Mouse (Mus musculus) neural tube, embryonic 15.5 days (tissue): Measurements from ENCODE around the gene Gpr108. TPM values are rescaled to one million over a fixed set of nuclear protein-coding genes. Genes with fewer than 3 reads are reported as not detected.

Experiments
- ATAC-seq: fragments of 200-750 bp; cut with Nextera tagmentation; 2 replicates; pipeline ENCODE4 v1.8.0; 2017; ENCODE audit warnings: mild to moderate bottlenecking, moderate TSS enrichment, moderate library complexity; ENCODE audit not compliant: low FRiP score
- H3K27ac ChIP-seq: fragments of 300-500 bp; sonication (generic); replicated peaks from 2 replicates; pipeline ENCODE4 v1.5.1; 2015; ENCODE audit warnings: mild to moderate bottlenecking, inconsistent platforms
- H3K27me3 ChIP-seq: fragments of 300-500 bp; sonication (generic); replicated peaks from 2 replicates; pipeline ENCODE4 v1.6.1; 2015; ENCODE audit warnings: inconsistent platforms
- H3K36me3 ChIP-seq: fragments of 300-500 bp; sonication (generic); 2 replicates; pipeline ENCODE4 v1.6.1; 2015; ENCODE audit warnings: inconsistent platforms
- H3K4me1 ChIP-seq: fragments of 300-500 bp; sonication (generic); 2 replicates; pipeline ENCODE4 v1.6.1; 2015; ENCODE audit warnings: inconsistent platforms
- H3K4me2 ChIP-seq: fragments of 300-500 bp; sonication (generic); 2 replicates; pipeline ENCODE4 v1.6.1; 2015; ENCODE audit warnings: inconsistent platforms, mild to moderate bottlenecking, moderate library complexity
- H3K4me3 ChIP-seq: fragments of 300-500 bp; sonication (generic); replicated peaks from 2 replicates; pipeline ENCODE4 v1.5.1; 2015; ENCODE audit warnings: mild to moderate bottlenecking, inconsistent platforms
- H3K9ac ChIP-seq: fragments of 300-500 bp; sonication (generic); replicated peaks from 2 replicates; pipeline ENCODE4 v1.6.1; 2015; ENCODE audit warnings: mild to moderate bottlenecking, inconsistent platforms
- H3K9me3 ChIP-seq: fragments of 300-500 bp; sonication (generic); replicated peaks from 2 replicates; pipeline ENCODE4 v1.6.1; 2016; ENCODE audit warnings: inconsistent platforms
- whole genome bisulfite sequencing: fragments of 180-500 bp; shearing (Covaris S2); methylation state at CpG from one replicate; pipeline ENCODE4 v1.1.7; 2015; ENCODE audit warnings: mixed read lengths; 5-methylcytosine and 5-hydroxymethylcytosine counted together
- polyA plus RNA-seq: library from polyadenylated mRNA; unstranded; fragments of >200 nt; fragmentation: Nextera tagmentation; extraction: Ambion mirVana; gene quantifications from 2 replicates; pipeline ENCODE4 v1.2.1, GENCODE M21; 2015

Gpr108 gene
- polyA plus RNA-seq, 1 experiment from 2014 or later, result 23.3 TPM

GRCm38 (mm10) chr17:57219167-57219883 lies 28.9 kb downstream of the Gpr108 start:
- Histone ChIP-seq H3K9ac (no peak overlapping the region), H3K4me3 (no peak overlapping the region), H3K27ac (no peak overlapping the region), H3K36me3 (no peaks in the 10 kb centered on the region), H3K9me3 (no peaks in the 10 kb centered on the region), H3K4me2 (no peak overlapping the region), H3K27me3 (no peaks in the 10 kb centered on the region; the same call in 1 of the 2 replicates), H3K4me1 (peaks cover 4% of the 10 kb centered on the region; the same call in 1 of the 2 replicates)
- ATAC-seq, result no peak
- WGBS, result 27% methylated on average over 11 of the region's 11 CpGs

GRCm38 (mm10) chr17:57218335-57218900 lies 29.8 kb downstream of the Gpr108 start:
- no peak overlapping the region for H3K4me3 ChIP-seq
- H3K36me3 ChIP-seq, result no peaks in the 10 kb centered on the region
- H3K27ac ChIP-seq, result no peak overlapping the region
- 79% methylated on average over 12 of the region's 12 CpGs for WGBS
- H3K4me1 ChIP-seq, result peaks cover 4% of the 10 kb centered on the region; the same call in 1 of the 2 replicates
- H3K4me2 ChIP-seq, result no peak overlapping the region
- H3K9ac ChIP-seq, result no peak overlapping the region
- ATAC-seq, result no peak
- no peaks in the 10 kb centered on the region for H3K9me3 ChIP-seq
- no peaks in the 10 kb centered on the region for H3K27me3 ChIP-seq

DNA sequence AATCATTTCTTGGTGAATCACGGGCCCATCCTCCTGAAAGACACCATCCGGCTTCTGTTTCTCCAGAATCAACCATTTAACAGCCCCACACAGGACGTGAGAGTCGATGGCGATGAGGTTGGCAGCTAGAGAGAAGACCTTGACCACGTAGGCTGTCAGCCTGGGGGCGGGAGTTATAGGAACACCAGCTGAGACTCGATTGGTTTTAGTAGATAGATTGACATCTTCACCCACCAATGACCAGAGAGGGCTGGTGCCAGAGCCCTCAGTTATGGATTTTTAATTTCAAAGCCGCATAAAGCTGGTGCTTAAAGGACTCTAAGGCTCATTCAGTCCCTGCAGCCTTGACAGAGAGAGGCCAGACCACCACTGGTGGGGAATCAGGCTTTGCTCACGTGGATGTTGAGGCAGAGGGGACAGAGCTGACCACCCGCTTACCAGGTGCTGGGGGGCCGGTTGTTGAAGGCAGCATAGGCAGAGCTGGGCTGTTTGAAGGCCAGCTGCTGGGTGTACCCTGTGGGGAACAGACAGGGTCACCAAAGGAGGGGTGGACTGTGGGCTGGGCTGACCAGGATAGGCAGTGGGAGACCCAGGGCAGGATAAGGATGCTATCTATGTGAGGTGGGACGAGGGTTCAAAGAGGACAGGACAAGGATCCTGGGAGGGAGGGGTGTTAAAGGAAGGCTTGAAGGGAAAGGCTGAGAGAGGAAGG lies 33.4 kb downstream of the Gpr108 start:
- WGBS, result 52% methylated on average over 13 of the region's 13 CpGs
- Histone ChIP-seq H3K4me1 (peaks cover 4% of the 10 kb centered on the region; the same call in 1 of the 2 replicates), H3K9me3 (no peaks in the 10 kb centered on the region), H3K36me3 (no peaks in the 10 kb centered on the region), H3K4me2 (peak overlapping the region; percentile 34), H3K27ac (no peak overlapping the region; the same call in 1 of the 2 replicates), H3K9ac (no peak overlapping the region; the same call in 1 of the 2 replicates), H3K27me3 (no peaks in the 10 kb centered on the region), H3K4me3 (no peak overlapping the region)
- ATAC-seq, result peak; percentile 90

DNA sequence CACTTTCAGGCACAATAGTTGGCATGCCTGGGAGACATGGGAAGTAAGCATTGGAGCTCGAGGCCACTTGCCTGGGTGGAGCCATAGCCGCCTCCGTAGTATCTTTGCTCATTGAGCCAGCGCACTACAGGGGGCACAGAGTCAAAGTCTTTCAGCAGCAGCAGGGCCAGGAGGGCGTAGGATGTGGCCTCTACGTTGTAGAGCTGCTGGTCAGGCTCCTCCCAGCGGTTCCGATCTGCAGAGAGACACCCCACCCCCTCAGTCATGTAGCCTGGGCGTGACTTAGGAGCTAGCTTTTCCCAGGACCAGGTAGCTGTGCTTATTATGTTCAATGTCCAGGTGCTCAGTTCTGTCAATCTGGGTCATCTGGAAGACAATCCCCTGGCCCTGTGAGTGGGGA lies 36.7 kb downstream of the Gpr108 start:
- ATAC-seq, result no peak
- Histone ChIP-seq H3K9ac (no peak overlapping the region), H3K9me3 (no peaks in the 10 kb centered on the region), H3K4me1 (peaks cover 4% of the 10 kb centered on the region; the same call in 1 of the 2 replicates), H3K4me2 (no peak overlapping the region), H3K4me3 (no peak overlapping the region), H3K27me3 (no peaks in the 10 kb centered on the region), H3K36me3 (no peaks in the 10 kb centered on the region), H3K27ac (no peak overlapping the region)
- 66% methylated on average over 9 of the region's 9 CpGs for WGBS

- H3K9me3 ChIP-seq, result no peaks in the 10 kb centered on the region
- H3K27ac ChIP-seq, result no peak overlapping the region
- H3K9ac ChIP-seq, result no peak overlapping the region
- H3K4me2 ChIP-seq, result no peak overlapping the region
- H3K27me3 ChIP-seq, result no peaks in the 10 kb centered on the region
- ATAC-seq, result no peak
- H3K36me3 ChIP-seq, result no peaks in the 10 kb centered on the region
- no peak overlapping the region for H3K4me3 ChIP-seq
- H3K4me1 ChIP-seq, result no peaks in the 10 kb centered on the region
- WGBS, result 81% methylated on average over 4 of the region's 4 CpGs
These were observed 38.9 kb downstream of the Gpr108 start for GRCm38 (mm10) chr17:57209330-57209729.

- H3K27ac ChIP-seq, result no peak overlapping the region
- no peak overlapping the region for H3K9ac ChIP-seq
- no peaks in the 10 kb centered on the region for H3K36me3 ChIP-seq
- no peaks in the 10 kb centered on the region for H3K4me1 ChIP-seq
- H3K4me3 ChIP-seq, result no peak overlapping the region
- no peak overlapping the region for H3K4me2 ChIP-seq
- WGBS, result 94% methylated on average over 3 of the region's 3 CpGs
- no peak for ATAC-seq
- H3K27me3 ChIP-seq, result no peaks in the 10 kb centered on the region
- H3K9me3 ChIP-seq, result no peaks in the 10 kb centered on the region
These were observed 40.3 kb downstream of the Gpr108 start for GRCm38 (mm10) chr17:57207938-57208337.

DNA sequence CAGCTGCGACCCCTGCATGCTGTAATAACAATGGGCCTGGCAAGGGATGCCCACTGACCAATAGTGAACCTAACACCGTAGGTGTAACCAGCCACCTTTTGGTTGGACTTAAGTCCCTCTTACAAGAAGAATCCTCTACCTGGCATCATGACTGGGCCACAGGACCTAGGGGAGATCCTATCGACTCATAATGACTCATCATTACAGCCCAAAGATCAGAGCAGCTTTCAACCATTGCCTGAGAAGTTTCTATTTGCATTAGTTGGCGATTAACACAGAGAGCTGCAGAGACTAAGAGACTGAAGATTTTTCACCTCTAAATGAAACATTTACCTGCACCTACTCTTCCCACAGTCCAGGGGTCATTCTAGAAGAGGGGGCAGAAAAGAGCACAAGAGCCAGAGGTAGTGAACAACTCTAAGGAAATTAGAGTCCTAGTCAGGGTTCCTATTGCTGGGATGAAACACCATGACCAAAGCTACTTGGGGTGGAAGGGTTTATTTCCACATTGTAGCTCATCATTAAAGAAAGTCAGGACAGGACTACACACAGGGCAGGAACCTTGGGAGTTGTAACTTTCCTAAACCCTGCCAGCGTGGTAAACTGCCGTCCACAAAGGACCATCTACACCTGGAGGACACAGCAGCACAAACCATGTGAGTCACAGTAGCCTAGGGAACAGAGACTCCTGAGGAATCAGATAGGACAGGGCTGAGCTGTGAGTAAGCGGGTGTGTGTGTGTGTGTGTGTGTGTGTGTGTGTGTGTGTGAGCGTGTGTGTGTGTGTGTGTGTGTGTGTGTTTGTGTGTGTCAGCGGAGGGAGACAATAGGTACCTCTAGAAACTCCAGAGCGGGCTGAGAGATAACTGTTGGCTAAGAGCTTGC lies 46.2 kb downstream of the Gpr108 start:
- WGBS, result 84% methylated on average over 10 of the region's 10 CpGs
- ATAC-seq, result no peak
- H3K4me3 ChIP-seq, result no peak overlapping the region

DNA sequence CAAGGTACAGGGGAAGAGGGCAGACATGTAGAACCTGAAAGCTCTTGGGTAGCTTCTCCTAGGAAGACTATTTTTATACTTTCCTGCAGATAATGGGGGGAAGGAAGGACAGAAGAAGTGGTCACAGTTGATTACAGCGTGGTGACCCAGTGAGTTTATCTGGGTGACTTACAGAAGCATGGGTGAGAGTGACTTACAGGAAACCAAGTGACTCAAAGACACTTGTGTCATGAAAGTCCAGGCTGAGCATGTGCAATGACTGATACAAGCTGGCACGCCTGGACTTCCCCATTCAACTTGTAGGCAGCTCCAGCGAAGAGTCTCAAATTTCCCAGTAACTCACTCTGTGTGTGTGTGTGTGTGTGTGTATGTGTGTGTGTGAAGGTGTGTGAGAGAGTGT lies 50.0 kb downstream of the Gpr108 start:
- Histone ChIP-seq H3K4me2 (no peak overlapping the region), H3K9me3 (no peaks in the 10 kb centered on the region), H3K9ac (no peak overlapping the region), H3K27ac (no peak overlapping the region), H3K27me3 (no peaks in the 10 kb centered on the region), H3K4me3 (no peak overlapping the region), H3K36me3 (no peaks in the 10 kb centered on the region), H3K4me1 (no peaks in the 10 kb centered on the region)
- 87% methylated on average over 3 of the region's 3 CpGs for WGBS
- ATAC-seq, result no peak

More for the DNA sequence above, 46.2 kb downstream of the Gpr108 start:
- Histone ChIP-seq H3K4me2 (no peak overlapping the region), H3K27me3 (no peaks in the 10 kb centered on the region), H3K9ac (no peak overlapping the region), H3K4me1 (no peaks in the 10 kb centered on the region), H3K9me3 (no peaks in the 10 kb centered on the region), H3K27ac (no peak overlapping the region), H3K36me3 (no peaks in the 10 kb centered on the region)

DNA sequence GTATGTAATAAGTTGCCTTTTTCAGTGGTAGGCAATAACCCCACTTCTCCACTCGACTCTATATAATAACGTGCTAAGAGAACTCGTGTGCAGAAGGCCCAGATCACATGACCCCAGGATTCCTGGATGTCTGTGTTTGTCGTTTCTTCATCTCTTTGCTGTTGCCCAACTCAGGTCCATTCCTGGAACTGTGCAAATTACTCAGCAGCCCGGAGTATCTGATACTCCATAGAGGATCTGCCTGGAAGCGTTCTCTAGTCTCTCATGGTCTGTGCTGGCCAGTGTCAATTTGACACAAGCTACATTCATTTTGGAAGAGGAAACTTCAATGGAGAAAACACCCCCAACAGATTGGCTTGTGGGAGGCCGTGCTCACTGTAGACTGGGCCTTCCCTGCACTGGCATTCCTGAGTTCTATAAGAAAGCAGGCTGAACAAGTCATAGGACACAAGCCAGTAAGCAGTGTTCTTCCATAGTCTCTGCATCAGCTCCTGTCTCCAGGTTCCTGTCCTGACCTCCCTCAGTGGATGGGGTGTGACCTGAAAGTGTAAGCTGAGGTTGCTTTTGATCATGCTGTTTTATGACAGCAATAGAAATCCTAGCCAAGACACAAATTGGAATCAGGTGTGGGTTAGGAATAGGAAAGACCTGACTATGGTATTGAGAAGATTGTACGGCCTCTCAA lies 52.8 kb downstream of the Gpr108 start:
- H3K27me3 ChIP-seq, result no peaks in the 10 kb centered on the region
- no peak overlapping the region for H3K4me2 ChIP-seq
- no peaks in the 10 kb centered on the region for H3K4me1 ChIP-seq
- H3K4me3 ChIP-seq, result no peak overlapping the region
- H3K9ac ChIP-seq, result no peak overlapping the region
- no peaks in the 10 kb centered on the region for H3K9me3 ChIP-seq
- H3K36me3 ChIP-seq, result no peaks in the 10 kb centered on the region
- H3K27ac ChIP-seq, result no peak overlapping the region
- no peak for ATAC-seq
- WGBS, result 81% methylated on average over 8 of the region's 8 CpGs

GRCm38 (mm10) chr17:57194771-57195170 lies 53.5 kb downstream of the Gpr108 start:
- no peak overlapping the region for H3K27ac ChIP-seq
- no peak overlapping the region for H3K4me3 ChIP-seq
- H3K9ac ChIP-seq, result no peak overlapping the region
- H3K36me3 ChIP-seq, result no peaks in the 10 kb centered on the region
- no peaks in the 10 kb centered on the region for H3K9me3 ChIP-seq
- ATAC-seq, result no peak
- no peaks in the 10 kb centered on the region for H3K27me3 ChIP-seq
- no peaks in the 10 kb centered on the region for H3K4me1 ChIP-seq
- H3K4me2 ChIP-seq, result no peak overlapping the region
- 84% methylated on average over 3 of the region's 3 CpGs for WGBS

DNA sequence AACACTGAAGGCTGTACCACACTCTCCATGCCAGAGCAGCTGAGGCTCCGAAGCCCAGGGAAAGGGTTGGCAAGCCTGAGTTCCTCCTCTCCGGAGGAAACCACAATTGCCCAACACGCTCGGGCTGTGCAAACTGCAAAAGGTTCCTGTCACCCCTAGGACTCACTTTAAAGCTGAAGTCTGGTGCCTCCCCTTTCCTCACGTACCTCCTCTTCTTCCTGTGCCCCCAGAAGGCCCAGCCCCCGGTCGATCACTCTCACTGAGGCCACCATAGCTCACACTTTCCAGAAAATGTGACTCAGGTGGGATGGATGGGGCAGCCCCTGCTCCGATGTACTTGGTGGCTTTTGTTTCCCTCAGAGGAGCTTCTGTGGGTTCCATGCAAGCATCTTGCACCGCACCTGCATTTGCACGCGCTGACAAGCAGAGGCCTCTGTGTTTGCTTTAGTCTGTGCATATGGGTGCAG lies 54.2 kb downstream of the Gpr108 start, which contains the start of gene Tnfsf14:
TSS of gene Tnfsf14 (minus strand) at position 137 of the 467 bp plus-strand sequence.
- no peak for ATAC-seq
- Histone ChIP-seq H3K27ac (no peak within 1 kb of the TSS), H3K36me3 (no peaks in the 10 kb centered on the region), H3K4me2 (no peak within 1 kb of the TSS), H3K27me3 (no peaks in the 10 kb centered on the region), H3K4me3 (no peak within 1 kb of the TSS), H3K9ac (no peak within 1 kb of the TSS), H3K9me3 (no peaks in the 10 kb centered on the region), H3K4me1 (no peaks in the 10 kb centered on the region)
- 81% methylated on average over 11 of the region's 11 CpGs for WGBS
